Mouse (Mus musculus) liver, postnatal 0 days (tissue): ENCODE data around the gene Sult1a1. TPM values are rescaled to one million over a fixed set of nuclear protein-coding genes. Genes with fewer than 3 reads are reported as not detected.
A peak's percentile ranks its signal among the peaks of the same experiment; 100 is the strongest.

Experiments used
- ATAC-seq: fragments of 200-750 bp; cut with Nextera tagmentation; 2 replicates; pipeline ENCODE4 v1.8.0; 2017; ENCODE audit warnings: mild to moderate bottlenecking, moderate library complexity
- DNase-seq: peaks from one replicate; pipeline ENCODE4 v3.0.0-alpha.2; 2016
- H3K27ac ChIP-seq: fragments of 300-500 bp; sonication (generic); 2 replicates; pipeline ENCODE4 v1.5.1; 2014; ENCODE audit warnings: antibody characterized with exemption, moderate library complexity, mild to moderate bottlenecking, low read depth
- H3K27me3 ChIP-seq: fragments of 300-500 bp; sonication (generic); 2 replicates; pipeline ENCODE4 v1.6.1; 2014; ENCODE audit warnings: low read length, control low read depth, mixed read lengths; ENCODE audit not compliant: insufficient read depth
- H3K36me3 ChIP-seq: fragments of 300-500 bp; sonication (generic); replicated peaks from 2 replicates; pipeline ENCODE4 v1.6.1; 2014; ENCODE audit warnings: mild to moderate bottlenecking, control low read depth, low read length, moderate library complexity, mixed read lengths; ENCODE audit not compliant: insufficient read depth
- H3K4me1 ChIP-seq: fragments of 300-500 bp; sonication (generic); 2 replicates; pipeline ENCODE4 v1.6.1; 2014; ENCODE audit warnings: antibody characterized with exemption, mild to moderate bottlenecking, control low read depth; ENCODE audit not compliant: insufficient read depth
- H3K4me2 ChIP-seq: fragments of 300-500 bp; sonication (generic); 2 replicates; pipeline ENCODE4 v1.6.1; 2014; ENCODE audit warnings: low read depth, mild to moderate bottlenecking, low read length, moderate library complexity, mixed read lengths
- H3K4me3 ChIP-seq: fragments of 300-500 bp; sonication (generic); 2 replicates; pipeline ENCODE4 v1.5.1; 2014; ENCODE audit warnings: low read depth, low read length
- H3K9ac ChIP-seq: fragments of 300-500 bp; sonication (generic); replicated peaks from 2 replicates; pipeline ENCODE4 v1.6.1; 2014; ENCODE audit warnings: mild to moderate bottlenecking, moderate library complexity
- H3K9me3 ChIP-seq: fragments of 300-500 bp; sonication (generic); 2 replicates; pipeline ENCODE4 v1.6.1; 2016; ENCODE audit warnings: mild to moderate bottlenecking, control low read depth, low read length, mixed read lengths
- CTCF ChIP-seq: sonication (generic); IDR thresholded peaks from 2 replicates; pipeline ENCODE4 v1.5.1; 2016; ENCODE audit warnings: antibody characterized with exemption, low read depth
- EP300 ChIP-seq: IDR thresholded peaks from 2 replicates; pipeline ENCODE4 v1.6.1; 2016; ENCODE audit warnings: antibody characterized with exemption, low read depth, mild to moderate bottlenecking
- WGBS: fragments of 180-500 bp; shearing (Covaris S2); extraction: QIAGEN DNeasy Blood & Tissue Kit; methylation state at CpG from one replicate; pipeline ENCODE4 v1.1.7; 2014; ENCODE audit not compliant: insufficient replicate concordance; 5-methylcytosine and 5-hydroxymethylcytosine counted together
- polyA plus RNA-seq: library from polyadenylated mRNA; unstranded; fragments of >200 nt; fragmentation: Nextera tagmentation; extraction: Ambion mirVana; gene quantifications from 2 replicates; pipeline ENCODE4 v1.2.1, GENCODE M21; 2015

Gene Sult1a1
- polyA plus RNA-seq = 221 and 241 TPM in 2 replicates

GRCm38 (mm10) chr7:126676207-126676606 is at the start of gene Sult1a1:
Sult1a1 (minus strand) TSS chr7:126676432.
- H3K4me2 ChIP-seq = peak within 1 kb of the TSS; percentile 56

DNA sequence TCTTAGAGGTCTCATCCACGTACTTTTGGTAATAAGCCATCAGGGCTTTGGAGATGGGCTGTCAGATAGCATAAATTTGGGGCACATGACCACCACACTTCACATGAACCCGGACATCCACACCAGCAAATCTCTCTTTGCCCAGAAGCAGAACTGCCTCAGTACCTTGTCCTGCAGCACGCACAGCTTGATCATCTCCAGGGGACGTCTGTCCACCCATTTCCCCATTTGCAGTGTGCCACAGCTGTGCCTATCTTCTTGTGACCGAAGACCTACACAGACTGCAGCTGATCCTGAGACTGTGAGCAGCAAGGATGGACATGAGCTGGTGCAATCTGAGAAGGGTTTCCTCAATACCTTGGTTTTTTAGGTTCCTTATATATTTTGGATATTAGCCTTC is 49.4 kb upstream of the Sult1a1 start:
- no peak overlapping the region for H3K4me3 ChIP-seq
- no peaks in the 10 kb centered on the region for H3K27me3 ChIP-seq
- H3K4me1 ChIP-seq = 0 out of 2 replicates have a peak, but pooled peaks cover 3% of the 10 kb centered on the region
- WGBS = 37% methylated on average over 5 of the region's 5 CpGs
- H3K9me3 ChIP-seq = no peaks in the 10 kb centered on the region
- H3K27ac ChIP-seq = no peak overlapping the region
- DNase-seq (no peak), ATAC-seq (no peak)
- H3K36me3 ChIP-seq = no peaks in the 10 kb centered on the region
- no peak overlapping the region for H3K4me2 ChIP-seq
- no peak overlapping the region for H3K9ac ChIP-seq
- TF ChIP-seq EP300 (no peak), CTCF (no peak)

More at GRCm38 (mm10) chr7:126676207-126676606, at the start of gene Sult1a1:
- WGBS = 27% methylated on average over 1 of the region's 1 CpGs
- peak within 1 kb of the TSS; percentile 91 for H3K27ac ChIP-seq
- TF ChIP-seq EP300 = peak; percentile 82
- TF ChIP-seq CTCF = no peak
- peaks cover 23% of the 10 kb centered on the region for H3K36me3 ChIP-seq
- H3K27me3 ChIP-seq = no peaks in the 10 kb centered on the region
- H3K9me3 ChIP-seq = no peaks in the 10 kb centered on the region
- peak; percentile 87 for ATAC-seq
- H3K9ac ChIP-seq = peak within 1 kb of the TSS; percentile 54
- peaks cover 23% of the 10 kb centered on the region for H3K4me1 ChIP-seq
- peak; percentile 63 for DNase-seq
- H3K4me3 ChIP-seq = peak within 1 kb of the TSS; percentile 37

GRCm38 (mm10) chr7:126725077-126725476 is 48.8 kb upstream of the Sult1a1 start:
- Histone ChIP-seq H3K27ac (no peak overlapping the region), H3K9ac (no peak overlapping the region), H3K36me3 (no peaks in the 10 kb centered on the region), H3K4me3 (no peak overlapping the region), H3K9me3 (no peaks in the 10 kb centered on the region), H3K4me1 (0 out of 2 replicates have a peak, but pooled peaks cover 3% of the 10 kb centered on the region), H3K27me3 (no peaks in the 10 kb centered on the region), H3K4me2 (no peak overlapping the region)
- ATAC-seq (no peak), DNase-seq (no peak)
- 21% methylated on average over 3 of the region's 3 CpGs for WGBS
- TF ChIP-seq EP300 = no peak
- no peak for TF ChIP-seq CTCF

DNA sequence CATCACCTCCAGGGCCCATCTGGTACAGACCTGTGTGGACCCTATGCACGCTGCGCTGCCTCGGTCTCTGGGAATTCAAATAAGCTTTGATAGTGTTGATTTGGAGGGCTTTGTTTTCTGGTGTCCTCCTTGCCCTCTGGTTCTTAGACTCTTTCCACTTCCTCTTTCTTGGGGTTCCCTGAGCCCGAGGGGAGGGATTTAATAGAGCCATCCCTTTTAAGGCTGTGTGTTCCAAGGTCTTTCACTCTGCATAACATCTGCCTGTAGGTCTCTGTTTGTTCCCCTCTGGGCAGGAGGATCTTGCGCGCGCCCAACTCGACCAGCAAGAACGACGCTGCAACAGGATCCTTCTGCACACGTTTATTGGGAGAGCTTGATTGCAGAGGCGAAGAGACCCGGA is 45.4 kb upstream of the Sult1a1 start:
- H3K36me3 ChIP-seq = no peaks in the 10 kb centered on the region
- no peak overlapping the region for H3K4me2 ChIP-seq
- H3K4me1 ChIP-seq = 0 out of 2 replicates have a peak, but pooled peaks cover 3% of the 10 kb centered on the region
- H3K27me3 ChIP-seq = no peaks in the 10 kb centered on the region
- ATAC-seq (no peak), DNase-seq (no peak)
- TF ChIP-seq CTCF (no peak), EP300 (no peak)
- no peak overlapping the region for H3K27ac ChIP-seq
- 82% methylated on average over 13 of the region's 13 CpGs for WGBS
- H3K4me3 ChIP-seq = no peak overlapping the region
- no peak overlapping the region for H3K9ac ChIP-seq
- no peaks in the 10 kb centered on the region for H3K9me3 ChIP-seq

- Histone ChIP-seq H3K4me3 (no peak overlapping the region), H3K27me3 (no peaks in the 10 kb centered on the region), H3K4me1 (no peaks in the 10 kb centered on the region), H3K36me3 (no peaks in the 10 kb centered on the region), H3K9ac (no peak overlapping the region), H3K9me3 (no peaks in the 10 kb centered on the region), H3K27ac (no peak overlapping the region), H3K4me2 (no peak overlapping the region)
- ATAC-seq (no peak), DNase-seq (no peak)
- WGBS = 82% methylated on average over 5 of the region's 5 CpGs
- TF ChIP-seq CTCF (peak; percentile 55), EP300 (no peak)
Measured at GRCm38 (mm10) chr7:126718787-126719337, 42.6 kb upstream of the Sult1a1 start.

DNA sequence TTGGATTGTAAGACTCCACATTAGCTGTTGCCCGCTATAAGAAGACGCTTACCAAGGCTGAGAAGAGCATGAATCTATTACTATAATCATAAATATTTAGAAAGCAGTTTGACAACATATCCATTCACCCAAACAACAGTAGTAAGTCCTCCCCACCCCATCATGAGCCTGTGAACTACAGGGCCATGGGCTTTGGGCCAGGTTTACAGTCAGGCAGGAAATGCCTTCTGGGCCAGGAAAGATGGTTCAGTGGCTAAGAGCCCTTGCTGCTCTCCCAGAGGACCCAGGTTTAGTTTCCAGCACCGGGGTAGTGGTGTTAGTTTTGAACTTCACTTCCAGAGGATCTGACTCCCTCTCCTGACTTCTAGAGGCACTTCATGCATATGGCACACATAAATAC is 41.3 kb upstream of the Sult1a1 start:
- TF ChIP-seq CTCF = no peak
- TF ChIP-seq EP300 = no peak
- WGBS = 86% methylated on average over 3 of the region's 3 CpGs
- DNase-seq (no peak), ATAC-seq (no peak)
- Histone ChIP-seq H3K36me3 (no peaks in the 10 kb centered on the region), H3K27ac (no peak overlapping the region), H3K27me3 (no peaks in the 10 kb centered on the region), H3K4me1 (no peaks in the 10 kb centered on the region), H3K9me3 (no peaks in the 10 kb centered on the region), H3K9ac (no peak overlapping the region), H3K4me2 (no peak overlapping the region), H3K4me3 (no peak overlapping the region)

DNA sequence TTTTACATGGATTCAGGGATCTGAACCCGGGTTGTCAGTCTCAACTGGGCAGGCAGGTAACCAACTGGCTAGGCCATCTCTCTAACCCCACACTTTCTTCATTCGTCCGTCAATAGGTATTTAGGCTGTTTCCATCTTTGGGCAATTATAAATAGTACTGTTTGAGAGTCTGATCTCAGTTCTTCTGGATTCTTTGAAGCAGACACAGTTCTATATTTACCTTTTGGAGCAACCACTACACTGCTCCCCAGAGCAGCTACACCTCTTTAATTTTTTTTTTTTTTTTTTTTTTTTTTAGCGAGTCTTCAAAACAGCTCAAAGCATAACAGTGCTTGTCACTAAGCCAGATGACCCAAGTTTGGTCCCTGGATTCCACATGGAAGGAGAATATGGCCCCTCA is 39.4 kb upstream of the Sult1a1 start:
- no peaks in the 10 kb centered on the region for H3K4me1 ChIP-seq
- 72% methylated on average over 4 of the region's 4 CpGs for WGBS
- no peak for TF ChIP-seq EP300
- no peak for TF ChIP-seq CTCF
- no peaks in the 10 kb centered on the region for H3K9me3 ChIP-seq
- no peak overlapping the region for H3K4me3 ChIP-seq
- DNase-seq (no peak), ATAC-seq (no peak)
- no peaks in the 10 kb centered on the region for H3K36me3 ChIP-seq
- H3K27me3 ChIP-seq = no peaks in the 10 kb centered on the region
- no peak overlapping the region for H3K27ac ChIP-seq
- H3K4me2 ChIP-seq = no peak overlapping the region
- H3K9ac ChIP-seq = no peak overlapping the region
